Mouse (Mus musculus) ovary, postnatal 36 days (tissue): Measurements from ENCODE around the gene Trex2.

Experiments used
- DNase-seq: peaks from one replicate; pipeline ENCODE4 v3.0.0; 2022; ENCODE audit warnings: low spot score, mixed read lengths

Gene Trex2

DNA sequence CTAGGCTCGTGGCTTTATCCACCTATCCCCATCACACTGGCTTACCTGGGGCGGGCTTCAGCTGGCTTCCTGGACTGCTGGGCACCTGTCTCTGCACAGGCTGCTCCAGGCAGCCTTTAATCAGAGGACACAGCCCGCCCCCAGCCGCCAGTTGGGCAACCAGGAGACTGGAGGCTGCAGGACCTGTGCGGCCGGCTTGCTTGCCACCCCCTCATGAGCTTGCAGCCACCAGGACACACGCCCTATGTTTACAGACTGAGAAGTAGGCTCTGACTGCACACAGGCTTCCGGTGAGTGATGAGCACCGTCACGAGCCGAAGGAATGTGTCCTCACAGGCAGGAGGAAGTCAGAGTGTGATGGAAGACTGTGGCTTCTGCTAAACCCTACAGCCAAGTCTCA lies at the start of gene Trex2:
Gene Trex2 (minus strand): TSS at position 93 of the 400 bp plus-strand sequence.
- DNase-seq, result no peak

DNA sequence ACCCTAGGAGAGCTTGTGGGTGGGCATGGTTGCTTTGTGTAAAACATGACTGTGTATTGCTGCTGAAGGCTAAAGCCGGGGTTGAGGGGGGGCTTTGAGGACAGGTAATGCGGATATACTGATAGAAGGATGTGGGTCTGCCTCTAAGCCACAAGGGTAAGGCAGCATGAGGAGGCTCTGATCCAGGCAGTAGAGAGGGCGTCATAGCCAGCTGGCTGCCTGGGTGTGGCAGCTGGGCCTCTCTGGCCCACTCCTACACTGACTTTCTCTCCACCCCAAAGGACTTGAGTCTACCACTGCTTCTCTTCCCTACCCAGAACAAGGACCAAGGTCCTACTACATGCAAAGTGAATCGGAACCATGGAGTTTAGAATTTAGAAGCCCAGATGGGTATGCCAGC lies 49.7 kb upstream of the Trex2 start:
- DNase-seq, result no peak

DNA sequence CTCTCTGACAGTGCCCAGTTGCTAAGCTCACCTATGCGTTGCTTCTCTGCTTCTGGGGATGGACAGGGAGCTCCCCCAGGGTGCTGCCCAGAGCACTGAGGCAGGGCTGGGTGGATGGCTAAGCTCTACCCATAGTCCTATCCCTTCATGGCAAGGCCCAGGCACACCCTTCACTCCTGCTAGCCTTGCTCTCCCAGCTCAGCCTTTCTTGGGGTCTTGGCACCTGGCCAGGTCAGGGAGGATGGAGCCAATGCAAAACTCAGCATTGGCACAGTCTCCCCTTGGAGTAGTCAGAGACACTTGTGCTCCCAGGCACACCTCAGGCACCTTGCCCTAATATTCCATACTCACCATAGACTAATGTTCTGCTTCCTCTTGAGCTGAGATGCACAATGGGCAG lies 48.9 kb upstream of the Trex2 start:
- no peak for DNase-seq

DNA sequence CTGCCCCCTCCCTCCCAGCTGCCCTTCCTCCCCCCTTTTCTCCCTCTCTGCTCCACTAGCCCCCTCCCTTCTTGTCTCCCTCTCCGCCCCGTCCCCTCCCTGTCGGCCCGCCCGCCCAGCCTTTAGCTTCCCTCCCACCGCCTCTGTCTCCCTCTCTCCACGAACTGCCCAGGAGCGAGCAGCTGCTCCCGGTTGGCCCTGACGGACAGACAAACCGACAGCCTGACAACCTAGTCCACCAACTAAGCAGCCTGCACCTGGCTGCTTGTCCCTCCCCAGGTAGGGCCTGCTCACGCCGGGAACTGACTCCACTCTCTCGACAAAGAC lies 48.3 kb upstream of the Trex2 start, which contains the start of gene Bgn:
Gene Bgn (plus strand): TSS at position 119 of the 327 bp plus-strand sequence.
- DNase-seq, result no peak

DNA sequence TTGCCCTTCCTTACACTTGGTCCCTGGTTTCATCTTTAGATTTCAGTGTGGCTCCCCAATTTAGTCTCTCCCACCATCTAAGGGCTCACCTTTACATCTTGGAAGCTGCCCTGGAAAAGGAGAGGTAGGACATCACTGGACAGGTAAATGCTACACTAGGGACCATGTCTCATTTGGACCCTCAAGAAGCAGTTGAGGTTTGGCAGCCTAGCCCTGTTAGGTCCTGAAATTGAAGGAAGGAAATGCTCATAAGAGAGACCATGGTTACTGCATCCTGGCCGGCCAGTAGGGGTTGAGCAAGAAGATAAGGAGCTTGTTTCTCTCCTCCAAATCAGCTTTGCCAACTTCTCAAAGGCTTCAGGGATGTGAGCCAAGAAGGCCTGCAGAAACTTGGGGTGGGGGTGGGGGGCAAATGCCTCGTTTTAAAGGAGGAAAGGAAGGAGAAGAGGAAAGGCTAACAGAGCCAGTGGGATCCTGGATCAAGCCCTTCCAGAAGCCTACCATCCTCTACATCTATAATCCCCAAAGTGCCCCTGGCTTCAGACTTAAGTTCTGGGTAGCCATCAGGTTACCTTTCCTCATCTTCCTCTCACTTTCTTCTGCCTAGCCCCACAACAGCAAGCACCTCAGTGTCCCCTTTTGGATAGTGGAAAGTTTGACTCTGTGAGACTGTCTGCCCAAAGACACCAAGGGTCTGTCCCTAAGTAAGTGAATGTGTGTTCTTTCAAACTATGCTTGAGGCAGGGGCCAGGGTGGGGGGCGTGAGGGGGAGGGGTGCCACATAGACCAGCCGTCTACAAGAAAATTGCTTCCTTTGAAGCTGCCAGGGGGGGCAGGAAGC lies 47.7 kb upstream of the Trex2 start:
- no peak for DNase-seq

DNA sequence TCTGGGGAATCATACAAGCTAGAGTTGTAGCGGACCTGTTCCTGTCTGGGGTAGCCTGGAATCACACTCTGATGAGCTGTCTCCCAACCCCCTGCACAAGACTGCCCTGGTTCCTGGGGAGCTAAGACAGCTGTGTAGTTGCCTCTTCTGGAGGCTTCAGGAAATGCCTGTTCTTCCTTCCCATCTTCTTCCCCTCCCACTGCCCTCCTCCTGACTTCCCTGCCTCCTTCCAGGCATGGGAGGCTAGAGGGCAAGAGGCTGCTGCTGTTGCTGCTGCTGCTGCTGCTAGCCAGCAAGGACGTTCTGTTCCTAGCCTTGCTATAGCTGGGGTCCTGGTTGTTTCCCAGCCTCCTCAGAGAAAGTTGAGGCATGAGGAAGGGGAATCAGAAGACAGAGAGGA lies 45.2 kb upstream of the Trex2 start:
- DNase-seq, result no peak

DNA sequence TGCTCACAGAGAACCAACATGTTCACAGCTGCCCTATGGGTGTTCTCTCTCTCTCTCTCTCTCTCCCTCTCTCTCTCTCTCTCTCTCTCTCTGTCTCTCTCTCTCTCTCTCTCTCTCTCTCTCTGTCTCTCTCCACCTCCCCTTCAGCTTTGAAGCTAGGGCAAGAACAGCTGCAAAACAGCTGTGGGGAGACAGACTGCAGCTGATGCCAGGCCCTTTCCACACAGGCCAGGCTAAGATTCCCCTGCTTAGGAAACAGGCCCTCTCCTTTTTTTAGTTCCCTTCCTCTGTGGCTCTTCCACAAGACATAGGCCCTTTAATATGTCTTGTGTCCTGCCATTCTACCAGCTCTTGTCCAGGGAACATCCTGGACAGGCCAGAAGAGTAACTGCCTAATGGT lies 44.5 kb upstream of the Trex2 start:
- no peak for DNase-seq

DNA sequence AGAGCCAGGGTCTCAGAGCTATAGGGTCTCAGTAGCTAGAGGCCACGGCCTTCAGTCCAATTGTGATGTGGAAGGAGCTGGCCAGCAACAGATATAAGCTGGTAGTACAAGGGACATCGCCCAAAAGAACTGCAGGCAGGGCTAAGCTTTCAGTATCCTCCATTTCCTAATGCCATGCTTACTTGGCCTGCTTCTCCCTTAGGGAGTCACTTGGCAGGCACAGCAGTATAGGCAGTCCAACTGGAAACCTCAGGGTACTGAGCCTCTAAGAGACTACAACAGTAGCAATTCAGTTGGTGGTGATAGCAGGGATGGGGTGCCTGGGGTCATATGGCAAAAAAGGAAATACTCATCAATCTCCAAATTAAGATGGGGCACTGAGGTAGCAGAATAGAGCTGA lies 42.4 kb upstream of the Trex2 start:
- DNase-seq, result no peak

DNA sequence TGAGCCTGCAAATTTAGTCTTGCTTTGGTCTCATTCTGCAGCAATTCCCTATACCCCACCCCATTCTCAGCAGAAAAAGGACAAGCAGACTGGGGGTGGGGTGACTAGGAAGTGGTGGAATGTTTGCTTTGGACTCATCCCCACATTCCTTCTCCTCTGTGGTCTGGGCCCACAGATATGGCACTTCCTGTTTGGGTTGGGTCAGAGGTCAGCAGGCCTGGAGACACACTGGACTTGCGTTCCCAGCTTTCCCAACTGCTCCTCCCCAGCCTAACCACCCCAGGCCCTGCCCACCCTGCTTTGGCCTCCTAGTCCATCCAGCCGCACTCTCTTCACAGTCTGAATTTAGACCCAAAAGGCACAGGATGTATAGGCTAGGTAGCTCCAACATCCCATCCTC lies 41.5 kb upstream of the Trex2 start:
- no peak for DNase-seq

DNA sequence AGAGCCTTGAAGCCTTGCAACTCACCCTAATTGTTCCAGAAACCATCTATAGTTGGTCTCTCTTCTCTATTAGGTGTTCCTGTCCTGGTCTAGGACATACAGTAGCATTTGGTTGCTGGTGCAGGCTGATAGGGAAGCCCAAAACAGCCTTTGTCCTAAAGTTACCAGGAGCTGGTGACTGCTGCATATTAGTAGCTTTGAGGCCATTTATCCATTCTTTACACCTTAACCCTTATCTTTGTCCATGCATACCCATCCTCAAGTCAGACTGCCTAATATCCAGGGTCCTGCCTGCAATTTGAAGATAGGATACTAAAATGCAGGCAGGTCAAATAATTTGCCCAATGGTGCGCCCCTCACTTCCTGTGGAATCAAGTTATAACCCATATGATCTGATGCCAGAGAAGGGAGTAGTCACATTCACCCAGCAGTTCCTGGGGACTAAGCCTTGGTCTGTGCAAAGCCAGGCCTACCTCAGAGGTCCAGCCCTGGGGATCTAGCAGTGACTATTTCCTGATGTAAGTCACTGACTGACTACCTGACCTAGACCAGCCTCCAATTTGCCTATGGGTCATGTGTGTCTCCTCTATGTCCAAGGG lies 40.6 kb upstream of the Trex2 start:
- no peak for DNase-seq

DNA sequence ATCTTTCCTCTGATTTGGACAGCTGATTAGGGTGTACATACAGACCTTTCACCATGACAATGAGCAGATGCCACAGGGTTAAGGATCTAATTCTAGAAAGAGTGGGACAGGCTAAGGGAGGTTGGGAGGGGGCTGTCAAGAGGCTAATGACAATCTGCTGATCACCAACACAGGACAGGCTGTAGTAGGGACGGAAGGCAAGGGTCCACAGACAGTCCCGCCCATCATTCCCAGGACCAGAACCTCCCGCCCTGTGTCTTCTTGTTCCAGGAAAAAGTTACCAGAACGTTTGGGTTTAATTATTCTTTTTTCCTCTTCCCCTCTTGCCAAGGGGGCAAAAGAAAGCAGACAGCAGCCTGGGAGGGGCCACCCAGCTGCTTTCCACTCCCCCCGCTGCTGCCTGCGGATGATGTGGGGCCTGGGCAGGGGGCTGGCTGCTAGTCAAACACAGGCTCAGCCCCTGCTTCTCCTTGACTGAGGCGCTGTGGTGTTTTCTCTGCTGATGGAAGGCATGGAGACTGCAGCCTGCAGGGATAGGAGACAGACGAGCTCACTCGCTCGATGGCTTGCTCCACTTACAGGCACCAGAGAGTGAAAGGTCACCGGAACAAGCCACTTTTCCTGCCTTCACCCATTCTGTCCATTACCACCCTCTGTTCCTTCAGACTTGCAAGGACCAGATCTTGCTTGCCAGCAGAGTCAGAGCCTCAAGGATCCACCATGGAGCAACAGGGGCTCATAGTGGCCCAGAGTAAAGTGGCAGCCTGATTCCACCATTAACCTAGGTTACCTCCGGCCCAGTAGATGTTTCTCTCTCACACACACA lies 39.4 kb upstream of the Trex2 start:
- DNase-seq, result no peak

DNA sequence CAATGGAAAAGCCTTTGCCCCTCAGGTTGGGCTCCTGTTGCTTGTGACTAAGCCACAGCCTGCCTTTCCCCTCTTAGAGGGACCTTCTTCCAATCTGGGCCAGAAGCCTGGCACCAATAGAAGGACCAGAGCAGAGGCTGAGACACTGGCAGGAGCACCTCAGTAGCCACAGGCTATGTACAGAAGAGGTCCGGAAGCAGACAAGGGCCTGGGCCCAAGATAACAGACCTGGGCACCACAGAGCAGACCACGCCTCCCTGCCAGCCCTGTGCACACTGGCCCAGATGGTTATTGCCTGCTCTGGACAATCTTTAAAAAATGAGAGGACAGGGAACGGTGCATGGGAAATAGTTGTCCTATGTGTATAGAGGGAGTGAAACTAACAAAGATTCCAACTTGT lies 36.6 kb upstream of the Trex2 start:
- DNase-seq, result no peak

DNA sequence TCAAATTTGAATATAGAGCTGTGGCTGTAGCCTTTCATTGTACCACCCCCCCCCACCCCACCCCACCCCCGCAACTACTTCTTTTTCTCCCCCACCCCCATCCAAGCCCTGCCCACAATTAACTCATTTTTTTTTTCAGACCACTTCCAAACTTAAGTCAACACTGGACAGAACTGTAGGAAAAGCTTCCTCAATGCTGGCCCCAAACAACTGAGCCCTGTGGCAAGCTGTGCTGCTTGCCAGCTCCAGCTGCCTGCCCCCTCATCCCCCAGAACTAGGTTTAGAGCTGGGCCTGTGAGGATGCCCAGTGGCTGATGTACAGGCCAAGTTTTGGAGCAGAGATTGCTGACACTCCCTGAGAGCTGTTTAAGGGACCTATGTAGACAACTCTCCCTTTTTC lies 33.6 kb upstream of the Trex2 start:
- no peak for DNase-seq

DNA sequence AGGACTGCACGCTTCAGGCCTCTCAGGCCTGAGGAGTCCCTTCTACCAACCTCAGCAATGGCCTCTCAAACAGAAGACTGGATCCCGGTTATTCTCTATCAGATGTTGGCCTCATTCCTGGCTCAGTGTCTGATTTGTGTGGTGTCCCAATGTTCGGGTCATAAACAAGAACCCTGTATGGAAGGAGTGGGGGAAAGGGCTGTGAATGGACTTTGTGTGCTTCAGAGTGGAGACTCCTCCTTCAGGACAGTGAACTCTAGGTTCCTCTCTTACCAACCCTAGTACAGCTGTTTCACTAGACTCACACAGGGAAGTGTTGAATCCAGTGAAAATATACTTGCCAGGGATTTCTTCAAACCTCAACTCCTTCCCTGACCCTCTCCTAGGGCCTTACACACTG lies 33.2 kb upstream of the Trex2 start:
- DNase-seq, result no peak

DNA sequence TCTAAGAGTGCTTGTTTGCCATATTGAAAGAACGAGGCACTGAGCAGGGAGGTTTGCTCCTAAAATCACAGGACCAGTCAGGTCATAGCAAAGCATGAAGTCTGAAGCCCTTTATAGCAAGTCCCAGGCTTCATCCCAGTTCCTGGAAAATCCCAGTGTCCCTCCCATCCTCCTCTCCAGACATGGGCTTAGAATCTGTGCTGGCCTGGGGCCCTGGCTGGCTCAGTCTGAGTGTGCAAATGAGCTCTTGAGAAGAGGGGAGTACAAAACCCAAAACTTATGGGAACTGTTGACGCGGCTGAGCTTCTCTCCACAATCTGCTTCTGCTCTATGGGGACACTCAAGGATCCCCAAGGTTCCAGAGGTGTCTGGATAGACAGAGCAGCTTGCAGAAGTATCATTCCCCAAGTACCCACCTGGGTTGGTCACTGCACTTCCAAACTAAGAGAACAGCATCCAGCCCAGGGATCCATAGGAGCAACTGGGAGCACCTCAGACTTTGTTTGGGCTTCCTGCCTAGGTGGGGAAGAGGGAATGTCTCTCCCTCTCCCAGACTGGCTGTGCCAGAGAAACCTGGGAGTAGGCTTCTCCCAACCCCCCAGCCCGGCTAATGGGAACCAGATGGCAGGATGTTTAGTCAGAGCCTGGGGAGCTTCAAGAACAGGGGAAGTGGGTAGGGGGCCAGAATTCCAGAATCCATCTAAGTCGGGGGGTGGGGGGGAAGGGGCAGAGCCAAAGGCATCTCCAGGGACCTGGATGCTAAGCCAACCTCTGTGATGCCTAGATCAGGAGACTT lies 32.5 kb upstream of the Trex2 start:
- DNase-seq, result no peak

DNA sequence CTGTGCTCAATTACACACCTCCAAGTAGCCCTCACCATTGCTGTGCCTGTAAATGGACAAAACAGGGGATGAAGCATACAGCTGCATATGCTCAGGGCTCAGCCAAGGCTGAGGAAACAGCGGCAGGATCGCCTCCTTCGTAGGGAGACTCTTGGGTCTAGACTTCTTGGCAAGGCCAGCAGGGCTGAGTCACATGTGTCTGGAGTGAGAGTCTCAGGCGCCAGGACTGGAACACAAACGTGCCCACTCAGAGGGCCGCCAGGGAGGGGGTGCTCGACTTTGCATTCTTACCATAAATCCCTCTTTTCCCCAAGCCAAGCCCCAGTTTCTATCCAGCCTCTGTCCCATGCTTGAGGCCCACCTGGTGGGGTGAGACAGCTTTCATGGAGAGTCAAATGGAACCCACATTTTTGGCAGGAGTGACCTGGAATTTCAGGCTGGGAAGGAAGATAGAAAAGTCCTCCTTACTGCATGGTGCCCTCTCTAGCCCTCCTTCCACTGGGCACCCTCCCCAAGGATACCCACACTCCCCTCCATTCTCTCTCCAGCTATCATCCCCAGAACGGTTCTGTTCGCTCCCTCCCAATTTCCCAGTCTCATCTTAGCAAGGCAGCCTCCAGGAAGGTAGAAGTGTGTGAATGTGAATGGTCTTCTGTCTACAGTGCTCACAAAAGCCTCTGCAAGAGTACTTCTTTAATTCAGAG lies 30.5 kb upstream of the Trex2 start:
- peak; percentile 38 for DNase-seq

DNA sequence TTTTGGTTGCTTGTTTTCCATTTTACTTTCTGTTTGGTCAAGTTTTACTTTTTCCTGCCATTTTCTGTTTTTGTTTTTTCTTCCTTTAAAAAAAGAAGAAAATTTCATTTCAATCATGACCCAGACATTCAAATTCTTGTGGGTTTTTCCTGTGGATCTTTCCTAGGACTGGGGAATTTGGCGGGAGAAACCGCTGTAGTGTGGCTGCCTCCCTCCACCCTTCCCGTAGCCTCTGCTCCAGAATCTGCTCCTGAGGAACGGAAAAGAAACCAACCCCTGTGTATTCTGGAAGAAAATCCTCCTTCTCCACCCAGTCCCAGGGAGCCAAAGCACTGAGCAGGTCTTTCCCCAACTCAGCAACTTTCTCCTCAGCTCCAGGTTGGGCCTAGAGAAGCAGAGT lies 25.6 kb upstream of the Trex2 start:
- no peak for DNase-seq

DNA sequence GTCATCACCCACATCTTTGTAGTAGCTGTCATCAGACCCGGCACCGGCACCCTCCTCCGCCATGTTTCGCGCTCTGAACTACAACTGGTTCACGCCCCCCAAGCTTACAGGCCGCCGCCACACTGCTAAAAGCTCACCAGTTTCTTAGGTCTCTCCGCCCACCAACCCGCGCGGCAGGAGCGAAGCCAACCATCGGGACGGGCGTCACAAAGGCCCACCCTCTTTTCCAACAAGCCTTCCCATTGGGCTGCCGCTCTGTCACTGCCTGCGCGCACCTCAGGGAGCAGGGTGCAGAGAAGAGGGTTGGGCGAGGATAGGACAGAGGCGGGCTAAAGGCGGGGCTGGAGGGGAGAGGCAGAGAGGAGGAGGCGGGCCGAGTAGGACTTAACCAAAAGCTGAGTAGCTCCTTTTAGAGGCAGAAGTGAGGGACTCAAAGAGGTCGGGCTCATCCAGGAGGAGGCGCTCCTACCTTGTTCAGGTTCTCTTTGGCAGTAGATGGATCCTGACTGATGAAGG lies 23.8 kb upstream of the Trex2 start, which contains the start of gene Haus7:
Gene Haus7 (minus strand): TSS at position 168 of the 516 bp plus-strand sequence.
- peak; percentile 88 for DNase-seq

DNA sequence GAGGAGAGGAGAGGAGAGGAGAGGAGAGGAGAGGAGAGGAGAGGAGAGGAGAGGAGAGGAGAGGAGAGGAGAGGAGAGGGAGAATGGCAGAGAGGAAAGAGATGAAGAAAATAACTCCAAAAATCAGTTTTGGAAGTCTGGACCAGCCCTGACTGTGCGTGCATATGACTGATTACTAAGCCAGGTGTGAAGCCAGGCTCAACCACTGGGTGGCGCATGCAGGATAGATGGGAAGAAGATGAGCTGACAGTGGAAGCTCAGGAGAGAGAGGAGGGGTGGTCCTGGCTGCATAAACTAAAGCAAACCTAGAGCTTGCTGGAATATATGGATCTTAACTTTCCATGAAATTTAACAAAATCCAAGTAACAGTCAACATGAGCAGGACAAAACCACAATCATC lies 16.8 kb upstream of the Trex2 start:
- peak; percentile 50 for DNase-seq

DNA sequence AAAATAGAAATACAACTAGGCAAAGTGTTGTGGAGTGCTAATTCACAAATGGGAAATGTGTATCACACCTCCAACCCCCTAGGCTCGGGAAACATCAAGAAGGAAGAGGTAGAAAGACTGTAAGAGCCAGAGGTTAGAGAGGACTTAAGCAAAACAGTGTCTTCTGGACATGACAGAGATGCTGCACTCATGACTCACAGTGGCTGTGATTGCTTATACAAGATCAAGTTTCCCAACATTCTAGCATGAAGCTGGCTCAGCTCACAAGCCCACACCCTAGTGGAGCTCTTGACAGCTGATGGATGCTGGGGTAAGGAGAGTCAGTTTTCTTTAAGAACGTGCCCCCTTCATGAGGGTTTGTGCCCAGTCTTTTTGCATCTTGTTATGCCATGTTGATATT lies 6.3 kb upstream of the Trex2 start:
- DNase-seq, result no peak

DNA sequence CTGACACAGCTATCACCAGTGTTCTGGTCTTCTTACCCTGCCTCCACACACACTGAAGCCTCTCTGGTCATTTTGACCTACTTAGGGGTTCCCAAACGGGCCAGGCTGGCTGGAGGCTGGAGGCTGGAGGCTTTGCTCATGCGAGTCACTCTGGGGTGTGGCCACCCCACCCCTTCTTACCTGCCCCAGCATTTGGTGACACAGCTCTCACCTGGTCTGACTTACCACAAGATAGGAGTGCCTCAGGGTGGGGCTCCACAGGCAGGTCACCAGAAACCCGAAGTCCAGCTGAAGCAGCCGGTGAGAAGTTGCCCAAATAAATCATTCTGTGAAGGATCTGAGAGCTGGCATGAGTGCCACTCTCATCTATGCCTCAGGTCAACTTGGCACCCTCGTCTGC lies 2.3 kb downstream of the Trex2 start:
- DNase-seq, result no peak
